Mouse (Mus musculus): Measurements from ENCODE around the gene Sel1l3. TPM values are rescaled to one million over a fixed set of nuclear protein-coding genes. Genes with fewer than 3 reads are reported as not detected.

Gene Sel1l3
- not detected for polyA plus RNA-seq (2017; shearing (Covaris generic))

DNA sequence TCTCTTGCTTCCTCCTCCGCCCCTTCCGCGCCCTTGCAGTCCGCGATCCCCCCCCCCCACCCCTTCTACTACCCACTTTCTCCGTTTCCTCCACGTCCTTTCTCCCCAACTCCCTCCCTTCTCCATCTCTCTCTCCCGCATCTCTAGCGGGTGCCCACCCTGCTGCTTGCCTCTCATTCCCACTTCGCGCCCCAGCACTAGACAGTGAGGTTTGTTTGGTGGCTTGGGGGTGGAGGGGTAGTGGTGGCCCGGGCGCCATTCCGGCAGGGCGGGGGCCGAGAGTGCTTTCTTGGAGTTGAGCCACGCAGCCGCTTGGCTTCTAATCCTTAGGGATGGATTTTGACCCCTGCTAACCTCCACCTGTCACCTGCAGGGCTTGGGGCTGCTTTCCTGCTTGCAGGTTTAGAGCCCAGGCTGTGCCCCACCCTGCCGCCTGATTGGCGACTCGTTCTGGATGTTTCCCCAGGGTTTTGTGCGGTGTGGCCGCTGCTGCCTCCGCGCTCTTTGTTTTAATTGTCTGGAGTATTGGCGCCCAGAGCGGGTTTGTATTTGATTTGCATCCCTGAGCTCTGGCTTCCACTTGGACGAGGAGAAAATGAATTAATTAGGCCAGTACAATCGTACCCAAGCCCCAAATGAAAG, at the start of gene Sel1l3:
Gene Sel1l3 (minus strand): TSS at position 217 of the 642 bp plus-strand sequence.

Other genes starting within 250 kb of the Sel1l3 start
- not detected for gene Slc34a2, start 175.8 kb downstream of the Sel1l3 start, polyA plus RNA-seq (2017; shearing (Covaris generic))
- 102 TPM for gene Smim20, start 53.2 kb upstream of the Sel1l3 start, polyA plus RNA-seq (2017; shearing (Covaris generic))